Mouse (Mus musculus): ENCODE data around the gene Cpa5.

DNA sequence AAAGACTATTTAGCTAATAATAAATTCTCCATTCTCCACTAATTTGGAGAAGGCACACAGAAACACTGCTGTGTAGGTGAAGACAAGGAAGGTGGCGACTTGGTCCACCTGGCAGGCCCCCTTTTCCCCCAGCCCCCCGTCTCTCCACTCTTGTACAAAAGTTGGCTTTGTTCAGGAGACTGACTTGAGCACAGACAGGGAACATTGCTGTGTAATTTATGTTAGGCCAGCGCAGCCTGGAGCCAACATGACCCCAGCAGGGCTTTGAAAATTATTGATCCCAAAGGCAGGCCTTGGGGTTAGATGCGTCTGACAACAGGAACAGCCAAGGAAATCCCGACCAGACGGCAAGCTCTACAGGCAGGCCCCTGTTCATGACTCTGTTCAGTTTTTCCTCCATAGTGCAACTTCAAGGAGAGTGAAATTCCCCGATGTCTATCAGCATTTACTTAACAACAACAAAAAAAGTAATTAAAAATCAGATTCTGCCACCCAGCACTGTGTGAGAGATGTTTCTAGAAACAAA, 6.4 kb upstream of the Cpa5 start:
- TF ChIP-seq UBTF (IDR thresholded peaks at IDR 0.05; ENCODE audit: borderline replicate concordance, insufficient read depth, low read depth, low read length) (no peak), RAD21 (IDR thresholded peaks at IDR 0.05; ENCODE audit: low read depth, low read length) (no peak), USF1 (IDR thresholded peaks at IDR 0.05; ENCODE audit: low read depth, low read length) (no peak), ZNF384 (IDR thresholded peaks at IDR 0.05; ENCODE audit: low read depth, low read length) (no peak), MAX (IDR thresholded peaks at IDR 0.05; ENCODE audit: low read length) (no peak), TCF12 (IDR thresholded peaks at IDR 0.05; ENCODE audit: low read depth, low read length) (no peak), GATA1 (IDR thresholded peaks at IDR 0.05; ENCODE audit: low read depth, low read length) (no peak), CTCF (IDR thresholded peaks at IDR 0.05 in 2 of 3, conservative IDR thresholded peaks at IDR 0.05 in 1 of 3; ENCODE audit: control insufficient read depth in 1 of 3, insufficient read depth in 1 of 3, low read depth in 2 of 3, low read length in 3 of 3, poor library complexity in 1 of 3, severe bottlenecking in 1 of 3) (no peak), POLR2A (IDR thresholded peaks at IDR 0.05; ENCODE audit: control insufficient read depth in 1 of 2, insufficient read depth in 1 of 2, low read depth in 1 of 2, low read length in 2 of 2, poor library complexity in 1 of 2) (no peak), SMC3 (IDR thresholded peaks at IDR 0.05; ENCODE audit: low read depth, low read length) (no peak)
